Mouse (Mus musculus): ENCODE data around the gene Mlh3. TPM values are rescaled to one million over a fixed set of nuclear protein-coding genes. Genes with fewer than 3 reads are reported as not detected.
A peak's percentile ranks its signal among the peaks of the same experiment; 100 is the strongest.

Gene Mlh3
- polyA plus RNA-seq, 1 experiment from 2014 or later: 7.4 TPM

DNA sequence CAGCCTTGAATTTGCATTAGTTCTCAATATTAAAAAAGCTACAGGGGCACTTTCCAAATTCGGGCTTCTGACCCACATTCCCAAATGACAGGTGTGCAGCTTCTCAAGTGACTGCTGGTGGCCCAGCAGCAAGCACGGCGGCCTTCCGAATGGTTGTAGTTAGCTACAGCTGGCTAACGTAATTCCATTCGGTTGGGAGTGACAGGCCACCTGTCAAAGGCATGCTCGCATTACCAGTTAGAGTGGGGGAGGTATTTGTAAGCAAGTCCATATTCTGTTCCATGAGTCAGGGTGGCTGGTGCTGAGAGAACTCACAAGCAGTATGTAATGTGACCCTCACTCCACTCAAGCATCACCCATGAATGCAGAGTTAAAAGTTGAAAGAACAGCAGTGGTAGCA is 43.2 kb downstream of the Mlh3 start:
- Histone ChIP-seq H3K4me3 (ENCODE audit: inconsistent target) (no peak overlapping the region), H3K79me2 (ENCODE audit: inconsistent target) (no peaks in the 10 kb centered on the region), H3K36me3 (ENCODE audit: inconsistent target) (peaks cover 44% of the 10 kb centered on the region), H3K27ac (no peak overlapping the region)
- WGBS (ENCODE audit: missing documents): 92% methylated on average over 7 of the region's 7 CpGs

- peak overlapping the region; percentile 13; the same call in 1 of the 2 replicates for H3K27ac ChIP-seq
- H3K79me2 ChIP-seq (ENCODE audit: inconsistent target): peaks cover 16% of the 10 kb centered on the region
- peak overlapping the region; percentile 87 for H3K4me3 ChIP-seq (ENCODE audit: inconsistent target)
- WGBS (ENCODE audit: missing documents): 3% methylated on average over 12 of the region's 12 CpGs
- peaks cover 30% of the 10 kb centered on the region for H3K36me3 ChIP-seq (ENCODE audit: inconsistent target)
Observed at GRCm38 (mm10) chr12:85219905-85220290, 50.5 kb downstream of the Mlh3 start.

DNA sequence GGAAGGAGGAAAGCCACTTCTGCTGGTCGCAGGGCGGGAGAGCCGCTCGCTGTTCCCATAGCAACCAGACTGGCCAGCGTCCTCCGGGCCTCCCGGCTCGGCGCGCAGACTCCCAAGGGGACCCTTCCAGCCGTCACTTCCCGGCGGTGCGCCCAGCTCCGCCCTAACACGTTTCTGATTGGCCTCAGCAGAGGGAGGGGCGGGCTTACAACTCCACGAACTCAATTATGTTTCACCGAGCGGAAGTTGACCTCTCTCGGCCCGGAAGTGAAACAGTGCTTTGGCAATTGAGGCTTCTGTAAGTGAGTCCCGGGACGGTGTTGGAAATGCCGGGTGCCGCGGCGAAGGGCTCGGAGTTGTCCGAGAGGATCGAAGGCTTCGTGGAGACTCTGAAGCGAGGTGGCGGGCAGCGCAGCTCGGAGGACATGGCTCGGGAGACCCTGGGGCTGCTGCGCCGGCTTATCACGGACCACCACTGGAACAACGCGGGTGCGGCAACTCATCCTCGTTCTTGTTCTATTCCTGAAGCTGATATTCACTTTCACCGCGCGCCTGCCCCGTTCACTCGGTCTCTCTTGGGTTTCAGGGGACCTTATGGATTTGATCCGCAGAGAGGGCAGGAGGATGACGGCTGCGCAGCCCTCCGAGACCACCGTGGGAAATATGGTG is 51.0 kb downstream of the Mlh3 start, which contains the start of gene Eif2b2:
Gene Eif2b2, plus strand, starts transcription at position 246 of the 669 bp plus-strand sequence.
- Histone ChIP-seq H3K4me3 (ENCODE audit: inconsistent target) (peak within 1 kb of the TSS; percentile 87), H3K36me3 (ENCODE audit: inconsistent target) (peaks cover 24% of the 10 kb centered on the region), H3K79me2 (ENCODE audit: inconsistent target) (peaks cover 16% of the 10 kb centered on the region), H3K27ac (peak within 1 kb of the TSS; percentile 13; the same call in 1 of the 2 replicates)
- WGBS (ENCODE audit: missing documents): under 1% methylated on average over 54 of the region's 54 CpGs

DNA sequence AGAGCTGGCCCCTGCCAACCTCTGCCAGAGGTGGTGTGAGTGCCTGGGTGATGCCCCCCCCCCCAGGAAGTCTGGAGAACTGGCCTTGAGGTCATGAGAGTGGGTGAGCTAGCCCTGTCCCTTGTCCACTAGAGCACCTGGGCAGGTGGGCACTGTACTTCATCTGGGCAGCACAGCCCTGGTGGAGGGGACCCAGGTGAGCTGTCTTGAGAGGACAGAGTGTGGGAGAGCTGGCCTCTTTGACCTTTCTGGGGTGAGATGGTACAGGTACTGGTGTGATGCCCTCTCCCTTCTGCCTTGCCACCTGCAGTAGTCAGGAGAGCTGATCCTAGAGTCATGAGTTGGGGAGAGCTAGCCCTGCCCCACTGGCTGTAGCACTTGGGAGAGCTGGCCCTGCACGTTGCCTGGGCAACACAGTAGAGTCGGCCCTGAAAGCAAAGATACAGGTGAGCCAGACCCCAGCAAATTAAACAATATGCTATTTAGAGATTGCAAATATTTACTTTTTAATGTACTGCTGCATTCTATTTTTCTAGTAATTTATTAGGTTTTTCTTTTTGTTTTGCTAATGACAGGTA is 52.6 kb downstream of the Mlh3 start:
- Histone ChIP-seq H3K27ac (no peak overlapping the region), H3K4me3 (ENCODE audit: inconsistent target) (no peak overlapping the region), H3K79me2 (ENCODE audit: inconsistent target) (peaks cover 16% of the 10 kb centered on the region), H3K36me3 (ENCODE audit: inconsistent target) (peaks cover 9% of the 10 kb centered on the region; the same call in 1 of the 2 replicates)
- 94% methylated on average over 2 of the region's 2 CpGs for WGBS (ENCODE audit: missing documents)

- Histone ChIP-seq H3K27ac (no peak overlapping the region), H3K4me3 (ENCODE audit: inconsistent target) (no peak overlapping the region), H3K36me3 (ENCODE audit: inconsistent target) (no peaks in the 10 kb centered on the region), H3K79me2 (ENCODE audit: inconsistent target) (peaks cover 6% of the 10 kb centered on the region)
- WGBS (ENCODE audit: missing documents): 91% methylated on average over 5 of the region's 5 CpGs
Observed at GRCm38 (mm10) chr12:85215031-85215430, 55.4 kb downstream of the Mlh3 start.

DNA sequence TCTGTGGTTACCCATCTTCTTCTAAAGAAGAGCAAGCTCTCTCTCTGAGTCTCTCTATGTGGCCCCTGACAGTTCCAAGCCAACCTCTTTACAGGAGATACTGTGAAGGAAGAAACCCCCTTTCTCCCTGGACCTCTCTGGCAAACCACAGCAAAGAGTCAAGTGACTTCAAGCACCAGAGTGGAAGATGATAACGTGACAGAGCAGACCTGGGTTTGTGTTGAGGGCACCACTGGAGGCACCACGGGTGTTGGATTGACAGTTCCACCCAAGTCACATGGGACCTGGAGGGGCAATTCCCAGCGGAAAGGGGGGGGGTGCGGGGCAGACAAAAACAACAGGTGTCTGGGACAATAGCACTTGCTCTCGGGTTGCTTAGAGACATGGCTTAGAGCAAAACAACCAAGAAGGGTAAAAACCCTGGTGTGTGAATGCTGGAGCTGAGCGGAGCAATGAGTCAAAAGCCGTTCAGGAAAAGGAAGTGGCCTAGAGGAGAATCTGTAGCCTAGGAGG is 61.7 kb downstream of the Mlh3 start:
- no peaks in the 10 kb centered on the region for H3K79me2 ChIP-seq (ENCODE audit: inconsistent target)
- no peak overlapping the region for H3K4me3 ChIP-seq (ENCODE audit: inconsistent target)
- no peak overlapping the region for H3K27ac ChIP-seq
- 14% methylated on average over 7 of the region's 7 CpGs for WGBS (ENCODE audit: missing documents)
- no peaks in the 10 kb centered on the region for H3K36me3 ChIP-seq (ENCODE audit: inconsistent target)

DNA sequence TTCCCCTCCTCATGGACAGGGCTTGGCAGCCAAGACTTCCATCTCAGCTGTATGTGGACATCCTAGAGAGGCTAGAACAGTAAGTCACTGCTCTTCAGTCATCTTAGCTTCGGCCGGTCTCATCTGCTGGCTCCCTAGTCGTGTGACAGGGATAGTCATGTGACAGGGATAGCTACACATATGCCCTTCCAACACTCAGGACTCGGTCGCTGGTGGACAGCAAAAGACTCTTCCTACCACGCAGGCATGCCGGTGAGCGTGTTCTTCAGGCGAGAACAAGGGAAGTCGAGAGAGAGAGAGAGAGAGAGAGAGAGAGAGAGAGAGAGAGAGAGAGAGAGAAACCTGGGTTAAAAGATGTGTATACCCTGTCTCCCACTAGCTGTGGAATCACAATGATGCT is 65.0 kb downstream of the Mlh3 start:
- Histone ChIP-seq H3K4me3 (ENCODE audit: inconsistent target) (no peak overlapping the region), H3K79me2 (ENCODE audit: inconsistent target) (no peaks in the 10 kb centered on the region), H3K36me3 (ENCODE audit: inconsistent target) (no peaks in the 10 kb centered on the region), H3K27ac (no peak overlapping the region)
- WGBS (ENCODE audit: missing documents): 92% methylated on average over 5 of the region's 10 CpGs

DNA sequence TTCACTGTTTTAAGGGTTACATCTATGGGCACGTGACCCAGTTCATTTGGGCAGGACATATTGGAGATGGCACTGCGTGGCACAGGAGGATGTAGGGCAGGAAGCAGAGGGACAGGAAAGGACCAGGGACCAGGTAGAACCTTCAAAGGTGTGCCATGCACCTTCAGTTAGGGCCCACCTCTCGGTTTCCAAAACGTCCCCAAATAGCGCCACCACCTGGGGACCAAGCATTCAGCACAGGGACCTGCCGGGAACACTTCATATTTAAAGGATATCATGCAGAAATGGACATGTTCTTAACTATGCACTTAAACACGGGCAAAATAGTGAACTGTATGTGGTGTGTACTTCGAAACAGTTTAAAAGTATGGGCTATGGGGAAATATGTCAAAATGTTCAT is 66.3 kb downstream of the Mlh3 start:
- Histone ChIP-seq H3K79me2 (ENCODE audit: inconsistent target) (no peaks in the 10 kb centered on the region), H3K27ac (no peak overlapping the region), H3K4me3 (ENCODE audit: inconsistent target) (no peak overlapping the region), H3K36me3 (ENCODE audit: inconsistent target) (no peaks in the 10 kb centered on the region)
- 62% methylated on average over 8 of the region's 8 CpGs for WGBS (ENCODE audit: missing documents)

DNA sequence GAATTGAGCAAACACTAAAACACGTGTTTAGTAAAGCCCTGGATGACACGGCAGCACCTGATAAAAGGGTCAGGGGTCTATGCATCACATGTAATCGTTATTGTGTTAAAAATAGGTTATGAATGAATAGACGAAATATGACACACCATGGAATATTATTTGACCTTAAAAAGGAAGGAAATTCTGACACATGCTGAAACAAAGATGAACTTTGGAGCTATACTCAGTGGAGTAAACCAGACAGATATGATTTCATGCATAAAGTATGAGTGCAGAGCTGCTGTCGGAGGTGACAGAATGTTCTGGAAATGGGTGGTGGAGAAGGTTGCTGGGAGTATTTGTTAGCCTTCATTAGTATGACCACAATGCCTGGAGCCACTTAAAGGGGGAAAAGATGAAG is 66.7 kb downstream of the Mlh3 start:
- H3K27ac ChIP-seq: no peak overlapping the region
- H3K79me2 ChIP-seq (ENCODE audit: inconsistent target): no peaks in the 10 kb centered on the region
- H3K4me3 ChIP-seq (ENCODE audit: inconsistent target): no peak overlapping the region
- no peaks in the 10 kb centered on the region for H3K36me3 ChIP-seq (ENCODE audit: inconsistent target)
- WGBS (ENCODE audit: missing documents): 76% methylated on average over 5 of the region's 5 CpGs

DNA sequence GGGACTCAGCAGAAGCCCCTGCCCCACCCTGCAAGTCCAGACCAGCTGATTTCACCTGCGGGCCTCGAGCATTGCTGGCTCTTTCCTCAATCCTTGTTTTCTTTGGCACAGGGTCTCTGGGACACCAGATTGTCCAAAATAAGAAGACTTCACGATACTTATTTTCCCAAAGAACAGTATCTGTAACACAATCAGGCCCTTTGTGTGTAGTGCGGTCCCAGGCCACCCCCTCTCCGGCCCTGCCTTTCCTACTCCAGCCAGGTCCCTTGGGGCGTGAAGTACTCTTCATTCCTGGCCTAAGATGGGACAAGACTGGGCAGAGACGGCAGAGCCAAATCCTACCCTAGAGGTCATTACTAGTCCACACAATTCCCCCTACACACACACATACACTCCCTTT is 68.2 kb downstream of the Mlh3 start:
- Histone ChIP-seq H3K79me2 (ENCODE audit: inconsistent target) (no peaks in the 10 kb centered on the region), H3K27ac (no peak overlapping the region), H3K4me3 (ENCODE audit: inconsistent target) (no peak overlapping the region), H3K36me3 (ENCODE audit: inconsistent target) (no peaks in the 10 kb centered on the region)
- 97% methylated on average over 7 of the region's 7 CpGs for WGBS (ENCODE audit: missing documents)

DNA sequence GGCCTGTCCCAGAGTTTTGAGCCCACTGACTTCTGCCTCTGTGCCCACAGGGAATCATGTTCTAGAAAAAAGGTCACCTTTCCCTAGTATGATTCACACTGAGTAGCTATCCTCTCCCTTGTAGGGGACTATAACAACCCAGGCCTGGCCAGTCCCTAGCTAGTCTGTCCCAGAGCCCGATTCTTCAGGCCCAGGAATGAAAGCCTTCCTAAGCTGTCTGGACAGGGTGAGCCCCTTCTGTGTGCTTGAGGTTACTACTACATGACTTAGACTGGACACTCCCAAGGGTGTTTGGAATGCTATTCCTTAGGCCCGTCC is 68.6 kb downstream of the Mlh3 start:
- Histone ChIP-seq H3K27ac (no peak overlapping the region), H3K36me3 (ENCODE audit: inconsistent target) (no peaks in the 10 kb centered on the region), H3K79me2 (ENCODE audit: inconsistent target) (no peaks in the 10 kb centered on the region), H3K4me3 (ENCODE audit: inconsistent target) (no peak overlapping the region)
- WGBS (ENCODE audit: missing documents): 86% methylated on average over 2 of the region's 2 CpGs

- Histone ChIP-seq H3K27ac (no peak overlapping the region), H3K4me3 (ENCODE audit: inconsistent target) (no peak overlapping the region), H3K79me2 (ENCODE audit: inconsistent target) (no peaks in the 10 kb centered on the region), H3K36me3 (ENCODE audit: inconsistent target) (no peaks in the 10 kb centered on the region)
- 61% methylated on average over 24 of the region's 24 CpGs for WGBS (ENCODE audit: missing documents)
Observed at GRCm38 (mm10) chr12:85200929-85201829, 69.2 kb downstream of the Mlh3 start.

DNA sequence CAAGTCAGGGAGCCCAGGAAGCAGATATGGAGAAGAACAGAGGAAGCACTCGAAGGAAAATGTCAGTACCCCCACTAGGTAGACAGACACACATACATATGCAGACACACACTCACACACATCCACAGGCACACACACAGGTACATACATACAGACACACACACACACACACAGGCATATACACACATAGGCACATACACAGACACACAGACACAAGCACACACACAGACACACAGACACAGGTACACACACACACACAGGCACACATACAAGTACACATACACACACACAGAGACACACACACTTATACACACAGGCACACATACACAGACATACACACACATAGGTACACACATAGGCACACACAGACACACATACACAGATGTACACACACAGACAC is 70.4 kb downstream of the Mlh3 start:
- WGBS (ENCODE audit: missing documents): 50% methylated on average over 1 of the region's 1 CpGs
- Histone ChIP-seq H3K79me2 (ENCODE audit: inconsistent target) (no peaks in the 10 kb centered on the region), H3K36me3 (ENCODE audit: inconsistent target) (no peaks in the 10 kb centered on the region), H3K4me3 (ENCODE audit: inconsistent target) (no peak overlapping the region), H3K27ac (no peak overlapping the region)

DNA sequence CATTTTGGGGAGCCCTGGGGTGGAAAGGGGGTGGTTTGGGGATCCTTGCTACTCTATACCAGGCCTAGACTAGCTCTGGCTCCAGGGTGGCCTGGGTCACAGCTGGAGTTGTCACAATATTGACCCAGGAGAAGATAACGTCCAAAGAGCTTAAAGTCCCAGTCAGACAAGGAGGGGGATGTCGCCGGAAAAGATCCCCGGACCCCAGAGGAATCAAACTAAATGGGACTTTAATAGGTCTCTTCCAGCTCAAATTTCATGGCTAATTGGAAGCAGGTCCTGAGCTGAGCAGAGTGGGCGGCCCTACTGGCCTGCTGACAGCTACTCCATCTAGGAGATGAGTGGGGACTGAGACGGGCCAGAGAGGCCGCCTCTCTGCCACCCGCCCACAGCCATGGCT is 72.5 kb downstream of the Mlh3 start:
- no peak overlapping the region for H3K27ac ChIP-seq
- H3K4me3 ChIP-seq (ENCODE audit: inconsistent target): no peak overlapping the region
- H3K79me2 ChIP-seq (ENCODE audit: inconsistent target): no peaks in the 10 kb centered on the region
- WGBS (ENCODE audit: missing documents): over 99% methylated on average over 8 of the region's 8 CpGs
- H3K36me3 ChIP-seq (ENCODE audit: inconsistent target): no peaks in the 10 kb centered on the region

- no peak overlapping the region for H3K4me3 ChIP-seq (ENCODE audit: inconsistent target)
- 90% methylated on average over 6 of the region's 7 CpGs for WGBS (ENCODE audit: missing documents)
- no peaks in the 10 kb centered on the region for H3K79me2 ChIP-seq (ENCODE audit: inconsistent target)
- no peak overlapping the region for H3K27ac ChIP-seq
- no peaks in the 10 kb centered on the region for H3K36me3 ChIP-seq (ENCODE audit: inconsistent target)
Observed at GRCm38 (mm10) chr12:85197371-85197770, 73.0 kb downstream of the Mlh3 start.

All from macrophage (primary cell).